Mouse (Mus musculus): Measurements from ENCODE around the gene Cfap46.

DNA sequence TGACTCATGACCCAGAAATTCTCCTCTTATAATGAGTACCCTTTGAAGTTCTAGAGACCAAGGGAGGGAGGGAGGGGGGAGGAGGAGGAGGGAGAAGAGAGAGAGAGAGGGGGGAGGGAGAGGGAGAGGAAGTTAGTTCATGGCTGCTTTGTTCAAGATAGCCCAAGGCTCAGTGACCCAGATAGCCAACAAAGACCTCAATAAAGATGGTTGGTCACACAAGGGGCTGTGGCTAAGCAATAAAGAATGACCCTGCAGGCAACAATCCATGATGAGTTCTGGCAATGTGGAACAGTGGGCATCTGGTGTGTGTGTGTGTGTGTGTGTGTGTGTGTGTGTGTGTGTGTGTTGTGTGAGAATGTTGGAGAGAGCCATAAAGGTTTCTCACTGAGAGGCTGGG is 1.7 kb upstream of the Cfap46 start:
- no peak for TF ChIP-seq NANOG (IDR thresholded peaks at IDR 0.05; ENCODE audit: borderline replicate concordance, low read length)
- no peak for TF ChIP-seq CTCF (conservative IDR thresholded peaks at IDR 0.05; ENCODE audit: low read length)
- TF ChIP-seq POU5F1 (IDR thresholded peaks at IDR 0.05; ENCODE audit: borderline replicate concordance, low read length): no peak
